Mouse (Mus musculus) liver, embryonic 14.5 days (tissue): ENCODE results near the gene Olfr1137. TPM values are rescaled to one million over a fixed set of nuclear protein-coding genes. Genes with fewer than 3 reads are reported as not detected.

Experiments used
- ATAC-seq: fragments of 200-750 bp; cut with Nextera tagmentation; 2 replicates; pipeline ENCODE4 v1.8.0; 2017; ENCODE audit warnings: moderate number of reproducible peaks, mild to moderate bottlenecking, moderate library complexity; ENCODE audit not compliant: insufficient read depth
- DNase-seq, 3 experiments: peaks; one replicate each; pipeline ENCODE4 v3.0.0-alpha.2; 2012 to 2013; ENCODE audit warnings: low read depth in 3 of 3, low spot score in 3 of 3
- H3K27ac ChIP-seq: fragments of 300-500 bp; sonication (generic); 2 replicates; pipeline ENCODE4 v1.5.1; 2014; ENCODE audit warnings: moderate library complexity, mild to moderate bottlenecking, control low read depth, inconsistent platforms
- H3K27me3 ChIP-seq: fragments of 300-500 bp; sonication (generic); 2 replicates; pipeline ENCODE4 v1.6.1; 2014; ENCODE audit warnings: mild to moderate bottlenecking, low read length, moderate library complexity; ENCODE audit not compliant: control insufficient read depth, insufficient read depth
- H3K36me3 ChIP-seq: fragments of 300-500 bp; sonication (generic); replicated peaks from 2 replicates; pipeline ENCODE4 v1.6.1; 2014; ENCODE audit warnings: low read depth; ENCODE audit not compliant: control insufficient read depth, insufficient read depth
- H3K4me1 ChIP-seq, 2 experiments: fragments of 200-500 bp in 1 of 2; fragments of 300-500 bp in 1 of 2; sonication (generic) in 1 of 2; replicated peaks; 2 replicates each; pipeline ENCODE4 v1.6.1; 2012 to 2014; ENCODE audit warnings: antibody characterized with exemption in 1 of 2, inconsistent platforms in 1 of 2, low read length in 1 of 2; ENCODE audit not compliant: control insufficient read depth in 2 of 2, insufficient read depth in 2 of 2
- H3K4me2 ChIP-seq: fragments of 300-500 bp; sonication (generic); 2 replicates; pipeline ENCODE4 v1.6.1; 2014; ENCODE audit warnings: low read depth, mild to moderate bottlenecking, control low read depth, moderate library complexity
- H3K4me3 ChIP-seq, 2 experiments: fragments of 200-500 bp in 1 of 2; fragments of 300-500 bp in 1 of 2; sonication (generic) in 1 of 2; 2 replicates each; pipeline ENCODE4 v1.5.1; 2012 to 2014; ENCODE audit warnings: low read depth in 2 of 2, low read length in 2 of 2, mild to moderate bottlenecking in 2 of 2, control low read depth in 1 of 2, inconsistent platforms in 1 of 2, moderate library complexity in 1 of 2; ENCODE audit not compliant: insufficient read depth in 1 of 2
- H3K9ac ChIP-seq: fragments of 300-500 bp; sonication (generic); replicated peaks from 2 replicates; pipeline ENCODE4 v1.6.1; 2014; ENCODE audit warnings: mild to moderate bottlenecking, control low read depth, moderate library complexity
- H3K9me3 ChIP-seq: fragments of 300-500 bp; sonication (generic); 2 replicates; pipeline ENCODE4 v1.6.1; 2016; ENCODE audit warnings: low read length, mixed read lengths; ENCODE audit not compliant: control insufficient read depth
- CTCF ChIP-seq: IDR thresholded peaks from 2 replicates; pipeline ENCODE4 v1.5.1; 2016; ENCODE audit warnings: antibody characterized with exemption, low read depth, control low read depth
- EP300 ChIP-seq: IDR thresholded peaks from 2 replicates; pipeline ENCODE4 v1.6.1; 2016; ENCODE audit warnings: antibody characterized with exemption, low read depth
- WGBS: fragments of 180-500 bp; shearing (Covaris S2); extraction: QIAGEN DNeasy Blood & Tissue Kit; methylation state at CpG from one replicate; pipeline ENCODE4 v1.1.7; 2014; ENCODE audit not compliant: insufficient replicate concordance; 5-methylcytosine and 5-hydroxymethylcytosine counted together
- polyA plus RNA-seq, 2 experiments: library from polyadenylated mRNA; depleted of rRNA in 1 of 2; stranded (reverse) in 1 of 2; unstranded in 1 of 2; fragments of >200 nt; fragmentation: Nextera tagmentation in 1 of 2; extraction: Ambion mirVana in 1 of 2; gene quantifications; 2 replicates each; pipeline versions ENCODE4 v1.2.1 to v1.2.3; 2012 to 2014

Gene Olfr1137
- polyA plus RNA-seq, 2 experiments = not detected

- 5% methylated on average over 1 of the region's 1 CpGs for WGBS
- Histone ChIP-seq H3K9me3 (no peaks in the 10 kb centered on the region), H3K27me3 (no peaks in the 10 kb centered on the region), H3K36me3 (no peaks in the 10 kb centered on the region), H3K4me1 (no peaks in the 10 kb centered on the region), H3K9ac (no peak within 1 kb of the TSS), H3K27ac (no peak within 1 kb of the TSS), H3K4me2 (no peak within 1 kb of the TSS), H3K4me3 (no peak within 1 kb of the TSS)
- no peak for DNase-seq
- TF ChIP-seq CTCF = no peak
- TF ChIP-seq EP300 = no peak
- ATAC-seq = no peak
Measured at GRCm38 (mm10) chr2:87673564-87673963, 39.4 kb downstream of the Olfr1137 start, which contains the start of gene Olfr1135. Gene Olfr1135, minus strand, starts transcription at chr2:87673664.

Other genes with a start within 250 kb of the Olfr1137 start
- gene Pramel7, start 216.1 kb downstream of the Olfr1137 start, polyA plus RNA-seq (2012; rRNA removed) = not detected in 2 replicates
- gene Pramel7, start 216.1 kb downstream of the Olfr1137 start, polyA plus RNA-seq (2014; fragmentation: Nextera tagmentation; extraction: Ambion mirVana) = not detected in 2 replicates
- not detected in 2 replicates for gene Pramel6, start 206.6 kb downstream of the Olfr1137 start, polyA plus RNA-seq (2012; rRNA removed)
- not detected in 2 replicates for gene Pramel6, start 206.6 kb downstream of the Olfr1137 start, polyA plus RNA-seq (2014; fragmentation: Nextera tagmentation; extraction: Ambion mirVana)
- not detected in 2 replicates for gene Olfr153, start 181.4 kb downstream of the Olfr1137 start, polyA plus RNA-seq (2012; rRNA removed)
- not detected in 2 replicates for gene Olfr153, start 181.4 kb downstream of the Olfr1137 start, polyA plus RNA-seq (2014; fragmentation: Nextera tagmentation; extraction: Ambion mirVana)
- not detected in 2 replicates for gene Olfr1128, start 167.6 kb downstream of the Olfr1137 start, polyA plus RNA-seq (2012; rRNA removed)
- gene Olfr1128, start 167.6 kb downstream of the Olfr1137 start, polyA plus RNA-seq (2014; fragmentation: Nextera tagmentation; extraction: Ambion mirVana) = not detected in 2 replicates
- not detected in 2 replicates for gene Olfr1129, start 139.3 kb downstream of the Olfr1137 start, polyA plus RNA-seq (2012; rRNA removed)
- not detected in 2 replicates for gene Olfr1129, start 139.3 kb downstream of the Olfr1137 start, polyA plus RNA-seq (2014; fragmentation: Nextera tagmentation; extraction: Ambion mirVana)
- gene Olfr1130, start 107.0 kb downstream of the Olfr1137 start, polyA plus RNA-seq (2012; rRNA removed) = not detected in 2 replicates
- not detected in 2 replicates for gene Olfr1130, start 107.0 kb downstream of the Olfr1137 start, polyA plus RNA-seq (2014; fragmentation: Nextera tagmentation; extraction: Ambion mirVana)
- not detected in 2 replicates for gene Olfr1131, start 86.1 kb downstream of the Olfr1137 start, polyA plus RNA-seq (2012; rRNA removed)
- gene Olfr1131, start 86.1 kb downstream of the Olfr1137 start, polyA plus RNA-seq (2014; fragmentation: Nextera tagmentation; extraction: Ambion mirVana) = not detected in 2 replicates
- gene Olfr1132, start 75.6 kb downstream of the Olfr1137 start, polyA plus RNA-seq (2012; rRNA removed) = not detected in 2 replicates
- gene Olfr1132, start 75.6 kb downstream of the Olfr1137 start, polyA plus RNA-seq (2014; fragmentation: Nextera tagmentation; extraction: Ambion mirVana) = not detected in 2 replicates
- not detected in 2 replicates for gene Olfr1133, start 65.8 kb downstream of the Olfr1137 start, polyA plus RNA-seq (2012; rRNA removed)
- gene Olfr1133, start 65.8 kb downstream of the Olfr1137 start, polyA plus RNA-seq (2014; fragmentation: Nextera tagmentation; extraction: Ambion mirVana) = not detected in 2 replicates
- gene Olfr1134, start 54.7 kb downstream of the Olfr1137 start, polyA plus RNA-seq (2012; rRNA removed) = not detected in 2 replicates
- not detected in 2 replicates for gene Olfr1134, start 54.7 kb downstream of the Olfr1137 start, polyA plus RNA-seq (2014; fragmentation: Nextera tagmentation; extraction: Ambion mirVana)
- not detected in 2 replicates for gene Olfr1135, start 39.5 kb downstream of the Olfr1137 start, polyA plus RNA-seq (2012; rRNA removed)
- gene Olfr1135, start 39.5 kb downstream of the Olfr1137 start, polyA plus RNA-seq (2014; fragmentation: Nextera tagmentation; extraction: Ambion mirVana) = not detected in 2 replicates
- gene Olfr1136, start 19.2 kb downstream of the Olfr1137 start, polyA plus RNA-seq (2012; rRNA removed) = not detected in 2 replicates
- not detected in 2 replicates for gene Olfr1136, start 19.2 kb downstream of the Olfr1137 start, polyA plus RNA-seq (2014; fragmentation: Nextera tagmentation; extraction: Ambion mirVana)
- gene Olfr1138, start 26.8 kb upstream of the Olfr1137 start, polyA plus RNA-seq (2012; rRNA removed) = not detected in 2 replicates
- gene Olfr1138, start 26.8 kb upstream of the Olfr1137 start, polyA plus RNA-seq (2014; fragmentation: Nextera tagmentation; extraction: Ambion mirVana) = not detected in 2 replicates
- not detected in 2 replicates for gene Olfr1140, start 30.6 kb upstream of the Olfr1137 start, polyA plus RNA-seq (2012; rRNA removed)
- not detected in 2 replicates for gene Olfr1140, start 30.6 kb upstream of the Olfr1137 start, polyA plus RNA-seq (2014; fragmentation: Nextera tagmentation; extraction: Ambion mirVana)
- not detected in 2 replicates for gene Olfr1141, start 40.8 kb upstream of the Olfr1137 start, polyA plus RNA-seq (2012; rRNA removed)
- not detected in 2 replicates for gene Olfr1141, start 40.8 kb upstream of the Olfr1137 start, polyA plus RNA-seq (2014; fragmentation: Nextera tagmentation; extraction: Ambion mirVana)
- not detected in 2 replicates for gene Olfr152, start 66.3 kb upstream of the Olfr1137 start, polyA plus RNA-seq (2012; rRNA removed)
- gene Olfr152, start 66.3 kb upstream of the Olfr1137 start, polyA plus RNA-seq (2014; fragmentation: Nextera tagmentation; extraction: Ambion mirVana) = not detected in 2 replicates
- not detected in 2 replicates for gene Olfr1143, start 87.4 kb upstream of the Olfr1137 start, polyA plus RNA-seq (2012; rRNA removed)
- not detected in 2 replicates for gene Olfr1143, start 87.4 kb upstream of the Olfr1137 start, polyA plus RNA-seq (2014; fragmentation: Nextera tagmentation; extraction: Ambion mirVana)
- gene Olfr1145, start 96.6 kb upstream of the Olfr1137 start, polyA plus RNA-seq (2012; rRNA removed) = not detected in 2 replicates
- not detected in 2 replicates for gene Olfr1145, start 96.6 kb upstream of the Olfr1137 start, polyA plus RNA-seq (2014; fragmentation: Nextera tagmentation; extraction: Ambion mirVana)
- not detected in 2 replicates for gene Olfr1148, start 117.4 kb upstream of the Olfr1137 start, polyA plus RNA-seq (2012; rRNA removed)
- gene Olfr1148, start 117.4 kb upstream of the Olfr1137 start, polyA plus RNA-seq (2014; fragmentation: Nextera tagmentation; extraction: Ambion mirVana) = not detected in 2 replicates
- not detected in 2 replicates for gene Olfr1150-ps1, start 130.8 kb upstream of the Olfr1137 start, polyA plus RNA-seq (2012; rRNA removed)
- gene Olfr1150-ps1, start 130.8 kb upstream of the Olfr1137 start, polyA plus RNA-seq (2014; fragmentation: Nextera tagmentation; extraction: Ambion mirVana) = not detected in 2 replicates
- gene Olfr1151, start 142.7 kb upstream of the Olfr1137 start, polyA plus RNA-seq (2012; rRNA removed) = not detected in 2 replicates
- gene Olfr1151, start 142.7 kb upstream of the Olfr1137 start, polyA plus RNA-seq (2014; fragmentation: Nextera tagmentation; extraction: Ambion mirVana) = not detected in 2 replicates
- gene Olfr1152, start 153.3 kb upstream of the Olfr1137 start, polyA plus RNA-seq (2012; rRNA removed) = not detected in 2 replicates
- gene Olfr1152, start 153.3 kb upstream of the Olfr1137 start, polyA plus RNA-seq (2014; fragmentation: Nextera tagmentation; extraction: Ambion mirVana) = not detected in 2 replicates
- gene Olfr1153, start 181.8 kb upstream of the Olfr1137 start, polyA plus RNA-seq (2012; rRNA removed) = not detected in 2 replicates
- gene Olfr1153, start 181.8 kb upstream of the Olfr1137 start, polyA plus RNA-seq (2014; fragmentation: Nextera tagmentation; extraction: Ambion mirVana) = not detected in 2 replicates
- gene Olfr1154, start 192.0 kb upstream of the Olfr1137 start, polyA plus RNA-seq (2012; rRNA removed) = not detected in 2 replicates
- gene Olfr1154, start 192.0 kb upstream of the Olfr1137 start, polyA plus RNA-seq (2014; fragmentation: Nextera tagmentation; extraction: Ambion mirVana) = not detected in 2 replicates
- gene Olfr1155, start 232.0 kb upstream of the Olfr1137 start, polyA plus RNA-seq (2012; rRNA removed) = not detected in 2 replicates
- gene Olfr1155, start 232.0 kb upstream of the Olfr1137 start, polyA plus RNA-seq (2014; fragmentation: Nextera tagmentation; extraction: Ambion mirVana) = not detected in 2 replicates
- not detected in 2 replicates for gene Olfr1156, start 239.9 kb upstream of the Olfr1137 start, polyA plus RNA-seq (2012; rRNA removed)
- gene Olfr1156, start 239.9 kb upstream of the Olfr1137 start, polyA plus RNA-seq (2014; fragmentation: Nextera tagmentation; extraction: Ambion mirVana) = not detected in 2 replicates